Mouse (Mus musculus): ENCODE data around the gene Mgat4a.
A peak's percentile ranks its signal among the peaks of the same experiment; 100 is the strongest.
"Not testable (repeated sequence)": the region's sequence is repeated elsewhere in the genome, so short reads cannot be mapped to it uniquely, and the experiment has no call there.

Gene Mgat4a

DNA sequence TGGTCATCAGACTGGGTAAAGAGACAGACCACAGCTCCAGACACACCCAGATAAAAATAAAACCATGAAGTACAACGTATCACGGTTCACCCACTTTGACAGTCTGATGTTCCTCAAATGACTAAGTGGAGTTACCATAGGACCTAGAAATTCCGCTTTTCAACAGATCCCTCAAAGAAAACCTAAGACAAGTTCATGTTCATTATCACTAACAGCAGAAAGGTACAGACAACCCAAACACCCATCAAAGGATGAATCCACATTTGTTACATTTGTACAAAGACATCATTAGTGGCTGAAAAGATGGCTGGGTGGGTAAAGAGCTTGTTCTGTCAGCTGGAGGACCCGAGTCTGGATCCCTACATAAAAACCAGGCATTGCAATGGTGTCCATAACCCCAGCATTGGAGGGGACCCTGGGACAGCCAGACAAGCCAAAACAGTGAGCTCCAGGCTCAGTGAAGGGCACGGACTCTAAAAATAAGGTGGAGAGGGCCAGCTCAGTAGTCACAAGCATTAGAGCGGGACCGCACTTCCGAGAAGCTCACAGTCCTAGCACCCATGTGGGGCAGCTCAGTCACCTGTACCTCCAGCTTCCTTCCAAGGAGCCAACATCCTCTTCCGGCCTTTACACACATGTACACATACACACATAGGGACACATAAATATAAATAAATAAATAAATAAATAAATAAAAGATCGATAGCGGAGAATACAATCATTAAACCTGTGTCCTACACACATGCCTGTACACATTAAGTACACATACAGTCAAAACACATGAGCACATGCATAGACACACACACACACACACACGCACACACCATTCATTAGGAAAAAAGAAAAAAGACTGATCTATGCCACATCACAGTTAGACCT, 8.9 kb downstream of the Mgat4a start:
- no peak for DNase-seq

GRCm38 (mm10) chr1:37530061-37530460, 10.8 kb downstream of the Mgat4a start:
- DNase-seq, result no peak

GRCm38 (mm10) chr1:37526257-37526656, 14.6 kb downstream of the Mgat4a start:
- DNase-seq, result no peak

DNA sequence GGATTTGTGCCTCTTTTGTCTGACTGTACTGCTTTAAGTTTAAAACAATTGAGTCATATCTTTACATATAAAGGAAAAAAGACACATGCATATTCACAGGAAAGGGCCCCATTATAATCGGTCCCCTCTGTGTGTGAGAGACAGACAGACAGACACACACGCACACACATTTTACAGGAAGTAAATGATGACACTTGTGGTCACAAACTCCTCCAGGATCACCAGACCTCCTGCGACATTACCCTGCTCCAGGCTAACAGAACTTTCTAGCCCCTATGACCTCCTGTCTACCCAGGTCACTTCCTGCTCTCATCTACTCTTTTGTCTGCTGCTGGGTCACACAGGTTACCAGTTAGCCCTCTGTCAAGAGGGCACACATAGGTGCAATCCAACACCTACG, 16.1 kb downstream of the Mgat4a start:
- DNase-seq, result no peak

GRCm38 (mm10) chr1:37524122-37524521, 16.7 kb downstream of the Mgat4a start:
- not testable (repeated sequence) for DNase-seq

GRCm38 (mm10) chr1:37523548-37523947, 17.3 kb downstream of the Mgat4a start:
- DNase-seq, result not testable (repeated sequence)

DNA sequence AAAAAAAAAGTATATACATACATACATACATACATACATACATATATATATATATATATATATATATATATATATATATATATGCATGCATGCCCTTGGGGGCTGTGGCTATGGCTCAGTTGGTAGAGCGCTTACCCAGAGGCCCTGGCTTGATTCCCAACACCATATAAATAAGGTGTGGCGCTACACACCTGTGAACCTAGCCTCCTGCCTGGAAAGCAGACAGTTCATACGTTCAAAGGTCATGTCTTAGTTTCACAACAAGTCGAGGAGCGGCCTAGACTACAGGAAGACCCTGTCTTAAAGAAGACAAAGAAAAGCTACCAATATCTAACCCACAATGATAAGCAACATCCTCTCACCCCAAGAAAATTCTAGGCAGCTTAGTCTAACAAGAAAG, 18.7 kb downstream of the Mgat4a start:
- DNase-seq, result no peak

DNA sequence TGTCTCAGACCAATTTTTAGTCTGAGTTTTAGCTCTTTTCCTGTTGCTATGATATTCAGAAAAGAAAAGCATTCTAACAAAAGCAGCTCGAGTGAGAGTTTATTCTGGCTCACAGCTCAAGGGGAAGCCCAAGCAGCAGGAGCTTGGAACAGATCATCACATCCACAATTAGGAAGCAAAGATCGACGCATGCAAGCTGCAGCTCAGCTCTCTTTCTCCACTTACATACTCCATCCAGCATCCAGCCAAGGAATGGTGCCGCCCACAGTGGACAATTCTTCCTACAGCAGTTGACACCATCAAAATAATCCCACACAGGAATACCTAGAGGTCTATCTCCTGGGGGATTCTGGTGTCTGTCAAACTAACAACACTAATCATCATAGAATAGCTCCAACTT, 22.0 kb downstream of the Mgat4a start:
- DNase-seq, result no peak

DNA sequence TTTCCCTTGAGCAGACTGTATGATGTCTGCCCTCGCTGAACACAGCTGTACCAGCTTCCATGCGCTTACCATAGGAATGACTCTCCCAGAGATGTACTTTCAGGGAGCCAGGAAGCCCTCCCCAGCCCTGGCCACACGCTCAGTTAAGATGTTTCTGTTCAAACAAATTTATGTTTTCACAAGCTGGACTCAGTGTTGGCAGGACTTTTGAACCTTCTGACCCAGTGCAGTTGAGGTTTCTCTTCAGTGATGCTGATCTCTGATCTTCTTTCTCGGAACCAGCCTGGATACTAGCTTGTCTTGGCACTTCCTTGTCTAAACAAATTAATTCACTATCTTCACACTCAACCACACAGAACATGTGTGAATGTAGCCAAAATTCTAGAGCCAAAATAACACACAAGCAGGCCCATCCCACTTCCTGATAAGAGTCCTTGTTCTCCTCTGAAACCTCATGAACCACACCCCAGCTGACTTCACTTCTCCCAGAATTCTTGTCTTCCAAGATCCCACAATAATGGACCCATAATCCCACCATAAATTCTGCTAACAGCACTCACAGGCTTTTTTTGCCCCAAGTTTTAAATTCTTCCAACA, 22.6 kb downstream of the Mgat4a start:
- no peak for DNase-seq

DNA sequence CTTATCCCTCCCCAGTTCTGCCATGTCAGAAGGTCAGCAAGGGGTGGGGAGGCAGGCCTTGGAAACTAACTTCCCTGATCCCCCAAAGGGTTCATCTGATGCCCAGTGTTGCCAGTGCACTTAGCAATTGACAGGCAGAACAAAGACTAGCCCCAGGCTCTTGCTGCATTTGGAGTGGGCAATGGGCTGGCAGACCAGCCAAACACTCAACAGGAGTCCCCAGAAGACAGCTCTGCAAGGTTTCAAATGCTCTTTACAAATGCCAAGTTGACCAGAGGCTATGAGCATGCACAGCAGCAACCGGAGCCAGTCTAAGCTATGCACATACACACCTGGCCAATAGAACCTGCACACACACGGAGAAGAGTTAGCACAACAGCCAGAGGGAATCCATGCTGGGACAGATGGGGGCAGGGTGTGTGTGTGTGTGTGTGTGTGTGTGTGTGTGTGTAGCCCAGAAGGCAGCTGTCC, 27.8 kb downstream of the Mgat4a start:
- DNase-seq, result peak; percentile 44

- peak; percentile 49 for DNase-seq
These were observed 28.6 kb downstream of the Mgat4a start for GRCm38 (mm10) chr1:37512109-37512640.

- no peak for DNase-seq
These were observed 30.6 kb downstream of the Mgat4a start for GRCm38 (mm10) chr1:37510193-37510592.

DNA sequence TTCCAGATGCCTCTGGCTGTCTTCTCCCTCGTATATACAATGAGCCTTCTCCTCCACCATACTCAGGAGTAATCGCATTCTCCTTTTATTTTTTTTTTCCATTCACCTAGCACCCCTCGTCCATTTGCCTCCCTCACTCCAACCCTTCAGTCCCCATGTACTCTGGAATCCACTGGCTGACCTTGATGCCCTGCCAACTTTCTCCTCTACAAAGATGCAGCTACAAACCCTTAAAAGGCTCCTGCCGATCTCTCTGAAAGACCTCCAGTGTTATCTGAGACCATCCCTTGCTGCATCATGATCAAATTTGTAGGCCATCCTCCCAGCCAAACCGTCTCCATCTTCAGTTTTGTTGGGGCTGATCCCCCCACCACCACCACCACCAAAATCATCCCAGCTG, 31.4 kb downstream of the Mgat4a start:
- DNase-seq, result no peak

DNA sequence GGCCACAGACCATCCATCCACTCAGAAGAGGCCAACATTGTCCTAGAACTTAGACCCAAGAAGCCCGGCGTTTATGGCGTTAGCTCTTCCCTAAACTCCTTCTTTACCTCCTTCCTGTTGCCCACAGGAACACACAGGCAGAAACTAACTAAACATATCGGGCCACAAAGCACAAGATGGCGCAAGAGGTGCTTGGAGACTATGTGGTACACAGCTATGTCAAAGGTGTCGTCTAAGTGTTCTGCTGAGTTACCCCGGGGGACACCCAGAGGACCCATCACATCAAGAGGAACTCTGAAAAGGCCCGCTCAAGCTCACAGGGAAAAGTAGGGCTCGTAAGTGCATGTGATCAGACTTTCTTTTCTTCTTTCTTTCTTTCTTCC, 35.5 kb downstream of the Mgat4a start:
- no peak for DNase-seq

GRCm38 (mm10) chr1:37504716-37505347, 36.0 kb downstream of the Mgat4a start:
- no peak for DNase-seq

- no peak for DNase-seq
These were observed 37.2 kb downstream of the Mgat4a start for GRCm38 (mm10) chr1:37503656-37504055.

- DNase-seq, result no peak
These were observed 38.5 kb downstream of the Mgat4a start for GRCm38 (mm10) chr1:37502354-37502753.

DNA sequence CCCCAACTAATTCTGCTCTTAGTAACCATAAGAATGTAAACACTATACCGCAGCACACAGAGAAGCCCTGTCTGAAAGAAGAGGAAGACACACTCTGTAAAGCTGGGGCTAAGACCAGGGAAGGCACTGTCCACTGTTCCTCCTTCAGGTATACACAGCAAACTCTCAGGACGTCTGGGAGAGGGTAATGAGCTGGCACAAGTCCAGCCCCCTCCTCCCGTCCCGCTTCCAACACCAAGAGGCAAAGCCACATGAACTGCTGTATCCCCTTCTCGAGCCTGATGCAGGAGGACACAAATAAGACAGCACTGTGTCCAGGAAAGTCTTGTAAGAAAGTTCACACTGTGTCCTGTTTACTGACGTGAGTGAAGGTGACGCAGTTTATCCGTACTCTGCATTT, 40.1 kb downstream of the Mgat4a start:
- DNase-seq, result no peak

DNA sequence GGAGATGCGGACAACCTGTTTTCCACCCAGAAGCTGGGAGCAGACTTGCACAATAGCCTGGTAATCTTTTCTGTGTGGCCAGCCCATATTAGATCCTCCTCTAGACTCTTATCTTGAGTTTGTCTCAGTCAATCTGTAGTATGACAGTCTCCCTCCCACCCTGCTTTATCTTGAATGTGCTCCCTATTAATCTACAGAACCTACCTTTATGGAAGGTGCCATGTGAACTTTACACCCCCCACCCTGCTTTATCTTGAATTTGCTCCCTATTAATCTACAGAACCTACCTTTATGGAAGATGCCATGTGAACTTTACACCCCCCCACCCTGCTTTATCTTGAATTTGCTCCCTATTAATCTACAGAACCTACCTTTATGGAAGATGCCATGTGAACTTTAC, 41.4 kb downstream of the Mgat4a start:
- not testable (repeated sequence) for DNase-seq

DNA sequence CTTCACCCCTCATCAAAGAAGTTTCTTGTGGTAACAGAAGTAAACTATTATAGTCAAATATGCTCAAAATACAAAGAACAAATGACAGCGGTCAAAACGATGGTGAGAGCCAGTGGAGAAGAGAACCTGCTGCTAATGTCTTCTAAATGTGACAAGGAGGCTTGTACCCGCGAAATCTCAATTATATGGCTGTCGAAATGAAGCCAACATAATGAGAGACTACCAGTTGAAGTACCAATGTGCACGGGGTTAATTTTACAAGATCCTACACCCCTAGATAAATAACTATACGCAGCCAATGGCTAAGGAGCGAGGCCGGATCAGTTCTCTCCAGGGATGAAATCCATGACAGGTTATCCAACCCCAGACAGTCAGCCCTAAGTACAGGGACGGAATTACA, 41.9 kb downstream of the Mgat4a start:
- DNase-seq, result no peak

DNA sequence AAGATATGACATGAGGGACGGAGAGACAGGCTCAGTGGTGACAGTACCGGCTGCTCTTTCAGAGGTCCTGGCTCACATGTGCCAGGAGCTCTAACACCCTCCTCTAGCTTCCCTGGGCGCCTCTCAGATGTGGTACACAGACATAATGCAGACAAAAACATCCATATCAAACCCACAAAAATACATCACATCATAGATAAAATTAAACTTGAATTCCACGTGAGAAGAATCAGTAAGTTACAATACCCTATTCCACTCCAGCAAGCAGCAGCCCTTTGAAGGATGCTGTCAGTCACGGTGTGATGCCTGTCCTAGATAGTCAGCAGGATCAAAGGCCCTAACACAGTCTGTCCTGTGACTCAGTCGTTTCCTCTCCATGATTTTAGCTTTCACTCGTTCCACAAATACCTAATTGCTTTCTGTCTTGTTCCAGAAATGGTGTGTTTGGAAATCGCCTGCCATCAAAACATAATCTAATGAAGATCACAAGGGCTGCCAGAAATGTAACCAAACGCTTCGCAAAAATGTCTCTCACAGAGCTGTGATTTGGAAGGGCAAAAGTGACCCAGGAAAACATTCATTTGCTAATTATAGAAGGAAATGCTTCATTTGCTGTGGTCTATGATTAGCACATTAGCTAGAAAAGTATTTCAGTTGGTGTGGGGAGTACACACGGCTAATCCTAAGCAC, 44.1 kb downstream of the Mgat4a start:
- no peak for DNase-seq

- no peak for DNase-seq
These were observed 45.0 kb downstream of the Mgat4a start for GRCm38 (mm10) chr1:37495698-37496321.

DNA sequence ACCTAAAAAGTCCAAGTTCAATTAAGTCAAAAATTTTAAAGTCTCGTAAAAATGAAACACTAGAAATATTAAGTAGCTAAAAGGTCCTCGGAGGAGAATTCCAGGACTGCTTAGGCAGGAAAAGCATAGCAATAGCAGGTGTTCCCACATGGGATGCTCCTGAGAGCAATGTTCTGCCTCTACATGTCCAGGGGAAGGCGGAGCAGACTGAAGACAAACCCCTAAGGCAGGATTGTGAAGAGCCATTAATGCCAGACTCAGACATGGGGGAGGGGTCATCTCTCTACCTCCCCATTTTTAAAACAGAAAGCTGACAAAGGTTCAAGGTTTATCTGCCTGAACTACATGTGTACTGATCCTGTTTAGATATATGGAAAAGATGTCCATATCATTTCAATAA, 45.7 kb downstream of the Mgat4a start:
- DNase-seq, result no peak
